Mouse (Mus musculus) bone marrow, adult 2 months (tissue): Measurements from ENCODE around the gene Upp1.

Experiments used
- CTCF ChIP-seq: fragments of 200-500 bp; IDR thresholded peaks from 2 replicates; pipeline ENCODE4 v1.5.1; 2011; ENCODE audit warnings: low read length, control low read depth; ENCODE audit not compliant: control insufficient read depth, insufficient read depth
- POLR2A ChIP-seq: fragments of 200-500 bp; IDR thresholded peaks from 2 replicates; pipeline ENCODE4 v1.6.1; 2011; ENCODE audit warnings: low read depth, mild to moderate bottlenecking, control low read depth, low read length, borderline replicate concordance; ENCODE audit not compliant: control insufficient read depth

DNA sequence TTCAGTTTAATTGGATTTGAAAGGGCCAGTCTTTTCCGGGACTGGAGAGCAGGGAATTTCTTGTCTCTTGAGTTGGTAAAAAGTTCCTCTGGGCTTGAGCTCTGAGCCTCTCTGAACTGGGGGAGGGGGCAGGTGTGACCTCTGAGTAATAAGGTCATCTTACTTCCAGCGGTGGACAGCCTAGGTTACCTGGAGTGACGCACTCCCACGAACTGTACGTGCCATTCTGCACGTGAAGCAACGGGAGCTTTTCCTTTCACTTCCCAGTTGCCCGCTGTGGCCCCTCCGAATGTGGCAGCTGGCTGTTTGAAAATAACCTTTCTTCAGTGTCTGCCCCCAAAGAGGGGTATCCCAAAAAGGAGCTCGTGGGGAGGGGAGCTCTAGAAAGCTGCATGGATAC is 1.8 kb upstream of the Upp1 start:
- TF ChIP-seq POLR2A, result no peak
- no peak for TF ChIP-seq CTCF
